Mouse (Mus musculus) stomach, embryonic 15.5 days (tissue): ENCODE measurements around the gene Traf2. TPM values are rescaled to one million over a fixed set of nuclear protein-coding genes. Genes with fewer than 3 reads are reported as not detected.

Source experiments
- ATAC-seq: fragments of 200-750 bp; cut with Nextera tagmentation; 2 replicates; pipeline ENCODE4 v1.8.0; 2017; ENCODE audit warnings: low read depth, moderate number of reproducible peaks, moderate TSS enrichment; ENCODE audit not compliant: insufficient read depth, low FRiP score
- H3K27ac ChIP-seq: fragments of 300-500 bp; sonication (generic); 2 replicates; pipeline ENCODE4 v1.5.1; 2015; ENCODE audit warnings: mild to moderate bottlenecking, inconsistent platforms
- H3K27me3 ChIP-seq: fragments of 300-500 bp; sonication (generic); replicated peaks from 2 replicates; pipeline ENCODE4 v1.6.1; 2015; ENCODE audit warnings: inconsistent platforms
- H3K36me3 ChIP-seq: fragments of 300-500 bp; sonication (generic); 2 replicates; pipeline ENCODE4 v1.6.1; 2015; ENCODE audit warnings: inconsistent platforms
- H3K4me1 ChIP-seq: fragments of 300-500 bp; sonication (generic); 2 replicates; pipeline ENCODE4 v1.6.1; 2015; ENCODE audit warnings: inconsistent platforms
- H3K4me2 ChIP-seq: fragments of 300-500 bp; sonication (generic); 2 replicates; pipeline ENCODE4 v1.6.1; 2015; ENCODE audit warnings: mild to moderate bottlenecking, inconsistent platforms
- H3K4me3 ChIP-seq: fragments of 300-500 bp; sonication (generic); replicated peaks from 2 replicates; pipeline ENCODE4 v1.5.1; 2015; ENCODE audit warnings: inconsistent platforms
- H3K9ac ChIP-seq: fragments of 300-500 bp; sonication (generic); 2 replicates; pipeline ENCODE4 v1.6.1; 2015; ENCODE audit warnings: inconsistent platforms
- H3K9me3 ChIP-seq: fragments of 300-500 bp; sonication (generic); 2 replicates; pipeline ENCODE4 v1.6.1; 2016; ENCODE audit warnings: inconsistent platforms
- WGBS: fragments of 180-500 bp; shearing (Covaris S2); methylation state at CpG from one replicate; pipeline ENCODE4 v1.1.7; 2015; 5-methylcytosine and 5-hydroxymethylcytosine counted together
- polyA plus RNA-seq: library from polyadenylated mRNA; unstranded; fragments of >200 nt; fragmentation: Nextera tagmentation; extraction: Ambion mirVana; gene quantifications from 2 replicates; pipeline ENCODE4 v1.2.1, GENCODE M21; 2015

Gene Traf2
- polyA plus RNA-seq, 1 experiment from 2014 or later: 31.2 TPM

DNA sequence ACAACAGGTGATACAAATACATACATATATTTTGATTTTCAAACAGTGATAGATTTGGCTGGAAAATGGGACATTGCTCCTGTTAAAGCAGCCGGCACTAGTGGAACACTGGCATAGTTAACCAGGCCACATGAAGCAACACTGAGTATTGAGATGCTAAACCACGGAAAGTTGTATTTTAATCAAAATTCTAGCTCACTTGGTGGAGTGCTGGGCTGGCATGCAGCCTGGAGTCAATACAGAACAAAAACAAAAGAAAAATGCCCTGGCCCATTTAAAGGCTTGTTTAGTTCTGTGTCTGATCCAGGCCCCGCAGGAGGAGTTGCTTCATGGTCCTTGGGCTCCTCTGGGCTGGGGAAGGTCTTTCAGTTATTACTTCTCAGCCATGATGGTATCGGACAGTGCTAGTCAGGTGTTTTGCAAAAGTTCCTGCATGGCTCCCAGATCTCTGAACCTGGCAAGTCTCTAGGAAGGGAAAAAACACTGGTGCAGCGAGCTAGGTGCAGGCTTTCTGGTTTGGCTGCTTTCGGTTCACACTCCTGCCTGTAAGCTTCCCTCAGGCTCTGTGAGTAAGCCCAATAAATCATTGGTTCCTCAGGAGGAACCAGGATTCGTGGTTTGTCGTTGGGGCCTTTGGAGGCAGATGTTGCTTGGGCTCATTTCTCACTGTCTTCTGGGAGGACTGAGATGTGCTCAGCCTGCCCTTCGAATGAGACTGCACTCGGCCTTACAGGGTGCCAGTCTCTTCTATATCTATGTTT lies 67.0 kb downstream of the Traf2 start:
- WGBS: 50% methylated on average over 10 of the region's 10 CpGs
- Histone ChIP-seq H3K4me2 (no peak overlapping the region), H3K9me3 (no peaks in the 10 kb centered on the region), H3K27ac (peak overlapping the region; percentile 44; the same call in 1 of the 2 replicates), H3K9ac (no peak overlapping the region), H3K27me3 (no peaks in the 10 kb centered on the region), H3K36me3 (no peaks in the 10 kb centered on the region), H3K4me1 (no peaks in the 10 kb centered on the region), H3K4me3 (no peak overlapping the region)
- no peak for ATAC-seq

DNA sequence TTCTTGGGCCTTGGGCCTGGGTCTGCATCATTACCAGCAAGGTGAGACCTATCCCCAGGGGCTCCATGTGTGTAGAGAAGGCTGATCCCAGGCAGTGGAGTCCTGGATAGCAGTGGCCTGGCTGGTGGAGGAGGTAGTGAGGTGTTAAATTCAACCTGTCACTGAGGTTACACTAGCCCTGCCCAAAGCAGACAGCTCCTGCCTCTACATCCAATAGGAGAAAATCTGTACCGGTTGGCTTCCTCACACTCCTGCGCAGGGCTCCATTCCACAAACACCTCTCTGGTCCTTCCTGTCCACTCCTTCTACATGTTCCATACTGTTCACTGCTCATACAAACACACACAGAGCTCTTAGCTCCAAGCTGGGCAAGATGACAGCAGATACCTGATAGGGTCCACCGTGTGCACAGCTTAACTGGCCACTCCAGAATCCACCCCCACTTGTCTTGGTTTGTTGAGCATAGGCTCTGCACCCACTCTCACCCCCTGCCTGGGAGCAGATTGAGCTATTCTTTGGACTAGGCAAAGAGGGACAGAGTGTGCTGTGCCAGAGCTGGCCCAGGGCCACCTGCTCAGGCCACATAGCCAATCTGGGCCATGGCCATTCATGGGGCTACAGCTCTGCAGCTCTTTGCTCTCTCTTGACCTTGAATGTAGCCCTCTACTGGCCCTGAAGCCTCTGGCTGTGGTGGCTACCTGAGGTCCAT lies 68.6 kb downstream of the Traf2 start:
- no peak overlapping the region for H3K27ac ChIP-seq
- no peaks in the 10 kb centered on the region for H3K36me3 ChIP-seq
- H3K27me3 ChIP-seq: no peaks in the 10 kb centered on the region
- no peak overlapping the region for H3K9ac ChIP-seq
- ATAC-seq: no peak
- H3K4me3 ChIP-seq: no peak overlapping the region
- no peak overlapping the region for H3K4me2 ChIP-seq
- WGBS: 73% methylated on average over 3 of the region's 3 CpGs
- no peaks in the 10 kb centered on the region for H3K9me3 ChIP-seq
- no peaks in the 10 kb centered on the region for H3K4me1 ChIP-seq

DNA sequence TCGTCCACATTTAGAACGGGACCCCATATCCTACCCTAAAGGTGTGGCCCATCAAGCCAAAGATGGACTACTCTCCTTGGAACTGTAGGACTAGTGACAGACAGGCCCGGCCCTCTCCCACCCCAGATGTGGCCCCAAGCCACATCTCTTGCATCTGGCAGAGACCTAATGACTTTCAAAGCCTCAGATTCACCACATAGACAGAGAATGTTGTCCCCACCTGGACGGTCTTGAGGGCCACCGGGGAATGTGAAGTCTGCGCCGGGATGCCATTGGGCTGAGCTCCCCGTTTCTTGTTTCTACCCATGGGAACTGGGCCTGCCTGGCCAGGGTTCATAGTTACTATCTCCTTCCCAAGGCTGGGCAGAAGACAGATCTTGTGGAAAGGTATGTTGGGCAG lies 69.2 kb downstream of the Traf2 start:
- H3K36me3 ChIP-seq: no peaks in the 10 kb centered on the region
- H3K9me3 ChIP-seq: no peaks in the 10 kb centered on the region
- no peak overlapping the region for H3K27ac ChIP-seq
- WGBS: 88% methylated on average over 8 of the region's 8 CpGs
- H3K9ac ChIP-seq: no peak overlapping the region
- H3K4me2 ChIP-seq: no peak overlapping the region
- no peak for ATAC-seq
- no peaks in the 10 kb centered on the region for H3K4me1 ChIP-seq
- H3K4me3 ChIP-seq: no peak overlapping the region
- H3K27me3 ChIP-seq: no peaks in the 10 kb centered on the region

DNA sequence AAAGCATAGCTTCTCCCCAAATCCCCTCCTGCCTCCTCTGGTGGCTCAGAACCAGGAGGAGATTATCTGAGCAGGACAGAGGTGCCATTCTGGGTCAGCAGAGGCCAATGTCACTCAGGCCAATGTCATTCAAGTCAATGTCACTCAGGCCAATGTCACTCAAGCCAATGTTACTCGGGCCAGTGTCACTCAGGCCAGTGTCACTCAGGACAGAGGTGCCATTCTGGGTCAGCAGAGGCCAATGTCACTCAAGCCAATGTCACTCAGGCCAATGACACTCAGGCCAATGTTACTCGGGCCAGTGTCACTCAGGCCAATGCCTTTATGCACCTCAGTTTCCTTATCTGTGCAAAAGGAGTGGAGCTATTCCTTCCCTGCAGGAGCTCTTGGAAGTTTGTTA lies 74.2 kb downstream of the Traf2 start:
- Histone ChIP-seq H3K4me1 (no peaks in the 10 kb centered on the region; the same call in 1 of the 2 replicates), H3K36me3 (no peaks in the 10 kb centered on the region), H3K27me3 (no peaks in the 10 kb centered on the region), H3K9me3 (no peaks in the 10 kb centered on the region), H3K27ac (no peak overlapping the region), H3K4me2 (no peak overlapping the region), H3K9ac (no peak overlapping the region), H3K4me3 (no peak overlapping the region)
- no peak for ATAC-seq
- WGBS: 72% methylated on average over 2 of the region's 2 CpGs

DNA sequence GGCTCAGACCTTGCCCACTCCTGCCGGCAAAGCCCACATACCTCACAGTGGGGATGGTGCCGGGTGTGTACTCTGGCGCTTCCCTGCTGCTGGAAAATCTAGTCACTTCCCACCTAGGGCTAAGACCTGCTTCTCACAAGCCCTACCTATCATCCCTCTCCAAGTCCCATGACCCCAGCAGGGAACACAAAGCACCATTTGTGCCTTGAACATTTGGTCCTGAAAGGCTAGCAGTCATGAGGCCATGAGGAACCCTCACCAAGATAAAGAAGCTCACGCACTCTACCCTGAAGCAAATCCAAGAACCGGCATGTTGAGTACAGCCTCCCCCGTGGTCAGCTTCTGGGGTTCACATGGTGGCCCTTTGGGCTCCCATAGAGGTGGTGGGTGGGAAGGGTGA lies 76.8 kb downstream of the Traf2 start, which contains the start of gene Ptgds:
Gene Ptgds, minus strand, starts transcription at position 78 of the 400 bp plus-strand sequence.
- Histone ChIP-seq H3K9me3 (no peaks in the 10 kb centered on the region), H3K27me3 (no peaks in the 10 kb centered on the region), H3K27ac (no peak within 1 kb of the TSS), H3K4me3 (no peak within 1 kb of the TSS), H3K9ac (no peak within 1 kb of the TSS), H3K4me1 (no peaks in the 10 kb centered on the region; the same call in 1 of the 2 replicates), H3K36me3 (no peaks in the 10 kb centered on the region), H3K4me2 (no peak within 1 kb of the TSS)
- no peak for ATAC-seq
- 44% methylated on average over 6 of the region's 6 CpGs for WGBS

DNA sequence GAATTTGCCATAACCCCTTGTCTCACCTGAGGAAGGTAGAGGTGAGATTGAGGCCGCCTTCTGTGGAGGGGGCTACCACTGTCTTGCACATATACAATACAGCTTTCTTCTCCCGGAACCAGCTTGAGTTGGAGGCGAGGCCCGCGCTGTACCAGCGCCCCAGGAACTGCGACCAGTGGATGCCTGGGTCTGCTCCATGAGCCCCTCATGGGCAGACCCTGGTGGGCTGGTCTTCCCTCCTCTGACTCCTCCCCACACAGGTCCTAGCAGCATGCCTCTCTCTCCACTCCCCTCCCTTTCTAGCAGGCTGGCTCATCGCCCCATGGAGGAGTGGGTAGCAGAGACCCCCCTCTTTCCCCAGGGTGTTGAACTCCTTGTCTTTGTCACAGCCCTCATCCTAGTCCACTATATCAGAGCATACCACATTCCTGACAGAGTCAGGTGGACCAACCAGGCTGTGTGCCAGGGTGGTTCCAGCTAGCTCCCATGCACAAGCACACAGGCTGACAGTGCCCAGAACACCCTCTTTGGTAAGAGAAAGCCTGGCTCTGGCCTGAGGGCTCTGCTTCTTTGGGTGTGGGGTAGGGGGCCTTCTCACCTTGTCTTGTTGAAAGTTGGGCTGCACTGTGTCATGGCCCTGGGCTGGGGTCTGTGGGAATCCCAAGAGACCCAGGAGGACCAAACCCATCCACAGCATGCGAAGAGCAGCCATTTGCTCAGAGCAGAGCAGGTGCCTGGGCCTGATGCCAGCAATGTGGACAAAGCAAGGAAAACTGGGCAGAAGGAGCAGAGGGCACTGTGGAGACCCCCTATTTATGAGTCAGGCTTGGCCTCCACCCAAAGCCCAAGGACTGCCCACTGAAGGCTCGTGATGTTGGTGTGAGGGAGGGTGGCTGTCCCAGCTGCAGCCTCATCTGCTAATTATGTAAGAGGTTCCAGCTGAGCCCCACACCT lies 77.5 kb downstream of the Traf2 start:
- Histone ChIP-seq H3K9ac (no peak overlapping the region), H3K9me3 (no peaks in the 10 kb centered on the region), H3K27ac (no peak overlapping the region), H3K4me3 (no peak overlapping the region), H3K4me2 (no peak overlapping the region), H3K36me3 (no peaks in the 10 kb centered on the region), H3K4me1 (no peaks in the 10 kb centered on the region; the same call in 1 of the 2 replicates), H3K27me3 (no peaks in the 10 kb centered on the region)
- peak; percentile 24; the same call in 1 of the 2 replicates for ATAC-seq
- 67% methylated on average over 10 of the region's 10 CpGs for WGBS

Other genes with a start within 250 kb of the Traf2 start
- 1.3 and 1.9 TPM in 2 replicates for gene Grin1, start 227.8 kb downstream of the Traf2 start, polyA plus RNA-seq
- gene Man1b1, start 214.6 kb downstream of the Traf2 start, polyA plus RNA-seq: 46.4 and 54.6 TPM in 2 replicates
- 21.5 and 22.6 TPM in 2 replicates for gene Dpp7, start 190.6 kb downstream of the Traf2 start, polyA plus RNA-seq
- gene Uap1l1, start 181.3 kb downstream of the Traf2 start, polyA plus RNA-seq: 41.1 and 46.1 TPM in 2 replicates
- gene Sapcd2, start 174.6 kb downstream of the Traf2 start, polyA plus RNA-seq: 37.6 and 41.7 TPM in 2 replicates
- gene Entpd2, start 151.1 kb downstream of the Traf2 start, polyA plus RNA-seq: 10.1 and 13.0 TPM in 2 replicates
- gene Npdc1, start 147.6 kb downstream of the Traf2 start, polyA plus RNA-seq: 47.0 and 49.6 TPM in 2 replicates
- gene Fut7, start 123.7 kb downstream of the Traf2 start, polyA plus RNA-seq: 0.17 and 0.30 TPM in 2 replicates
- gene Abca2, start 118.2 kb downstream of the Traf2 start, polyA plus RNA-seq: 3.9 and 4.8 TPM in 2 replicates
- 11.9 and 26.5 TPM in 2 replicates for gene Clic3, start 90.1 kb downstream of the Traf2 start, polyA plus RNA-seq
- 35.3 and 37.4 TPM in 2 replicates for gene Paxx, start 85.8 kb downstream of the Traf2 start, polyA plus RNA-seq
- 6.8 and 7.5 TPM in 2 replicates for gene Ptgds, start 76.9 kb downstream of the Traf2 start, polyA plus RNA-seq
- not detected in 2 replicates for gene Lcn12, start 53.0 kb downstream of the Traf2 start, polyA plus RNA-seq
- 64.4 and 71.4 TPM in 2 replicates for gene Fbxw5, start 46.2 kb downstream of the Traf2 start, polyA plus RNA-seq
- gene C8g, start 45.2 kb downstream of the Traf2 start, polyA plus RNA-seq: 8.3 and 8.6 TPM in 2 replicates
- 371 and 375 TPM in 2 replicates for gene Edf1, start 10.9 kb upstream of the Traf2 start, polyA plus RNA-seq
- 74.5 and 104 TPM in 2 replicates for gene Mamdc4, start 27.9 kb upstream of the Traf2 start, polyA plus RNA-seq
- gene Phpt1, start 28.3 kb upstream of the Traf2 start, polyA plus RNA-seq: 144 and 151 TPM in 2 replicates
- 1.0 and 1.1 TPM in 2 replicates for gene Ajm1, start 34.8 kb upstream of the Traf2 start, polyA plus RNA-seq
- 64.2 and 65.6 TPM in 2 replicates for gene Rabl6, start 61.6 kb upstream of the Traf2 start, polyA plus RNA-seq
- 0.19 and 0.21 TPM in 2 replicates for gene Ccdc183, start 70.7 kb upstream of the Traf2 start, polyA plus RNA-seq
- 24.3 and 25.0 TPM in 2 replicates for gene Tmem141, start 75.1 kb upstream of the Traf2 start, polyA plus RNA-seq
- 4.0 and 6.2 TPM in 2 replicates for gene Fcna, start 81.1 kb upstream of the Traf2 start, polyA plus RNA-seq
- gene Lcn8, start 106.2 kb upstream of the Traf2 start, polyA plus RNA-seq: not detected in 2 replicates
- not detected in 2 replicates for gene Lcn5, start 111.0 kb upstream of the Traf2 start, polyA plus RNA-seq
- not detected in 2 replicates for gene Lcn6, start 129.8 kb upstream of the Traf2 start, polyA plus RNA-seq
- not detected in 2 replicates for gene Lcn10, start 135.8 kb upstream of the Traf2 start, polyA plus RNA-seq
- gene Obp2a, start 153.1 kb upstream of the Traf2 start, polyA plus RNA-seq: not detected in 2 replicates
- 79.4 and 83.4 TPM in 2 replicates for gene Bmyc, start 159.8 kb upstream of the Traf2 start, polyA plus RNA-seq
- gene Obp2b, start 190.1 kb upstream of the Traf2 start, polyA plus RNA-seq: not detected in 2 replicates
- gene Lcn3, start 218.6 kb upstream of the Traf2 start, polyA plus RNA-seq: not detected in 2 replicates
- gene Lcn11, start 230.1 kb upstream of the Traf2 start, polyA plus RNA-seq: not detected in 2 replicates
- not detected in 2 replicates for gene Gm13539, start 235.3 kb upstream of the Traf2 start, polyA plus RNA-seq